Mouse (Mus musculus) MEL-GATA-1-ER (cell line): ENCODE measurements around the gene Zfp839.
A peak's percentile ranks its signal among the peaks of the same experiment; 100 is the strongest.

ENCODE experiments used
- DNase-seq: peaks from one replicate; pipeline ENCODE4 v3.0.0-alpha.2; 2012; ENCODE audit warnings: low read depth; ENCODE audit errors: extremely low read depth

Zfp839 gene

GRCm38 (mm10) chr12:110871247-110871646 lies 21.2 kb downstream of the Zfp839 start:
- DNase-seq, result no peak

GRCm38 (mm10) chr12:110875351-110875750 lies 25.3 kb downstream of the Zfp839 start:
- no peak for DNase-seq

- DNase-seq, result no peak
Measured at GRCm38 (mm10) chr12:110882291-110882690, 32.2 kb downstream of the Zfp839 start.

GRCm38 (mm10) chr12:110885251-110885650 lies 35.2 kb downstream of the Zfp839 start:
- DNase-seq, result no peak

- DNase-seq, result no peak
Measured at GRCm38 (mm10) chr12:110888106-110888505, 38.1 kb downstream of the Zfp839 start.

GRCm38 (mm10) chr12:110888606-110889005 lies 38.6 kb downstream of the Zfp839 start:
- DNase-seq, result no peak

- peak; percentile 92 for DNase-seq
Measured at GRCm38 (mm10) chr12:110889036-110890020, 39.3 kb downstream of the Zfp839 start, which contains the start of the genes Cinp and Tecpr2. Gene Cinp (minus strand): TSS chr12:110889145. Gene Tecpr2 (plus strand): TSS chr12:110889264.

GRCm38 (mm10) chr12:110891887-110892286 lies 41.8 kb downstream of the Zfp839 start:
- no peak for DNase-seq

- no peak for DNase-seq
Measured at GRCm38 (mm10) chr12:110902106-110902505, 52.1 kb downstream of the Zfp839 start.

GRCm38 (mm10) chr12:110903536-110903935 lies 53.5 kb downstream of the Zfp839 start:
- DNase-seq, result no peak

GRCm38 (mm10) chr12:110907845-110908244 lies 57.8 kb downstream of the Zfp839 start:
- no peak for DNase-seq

GRCm38 (mm10) chr12:110909962-110910361 lies 59.9 kb downstream of the Zfp839 start:
- DNase-seq, result no peak

- DNase-seq, result no peak
Measured at GRCm38 (mm10) chr12:110915761-110916160, 65.7 kb downstream of the Zfp839 start.
